Mouse (Mus musculus) cortical plate, adult 2 months (tissue): ENCODE measurements around the gene Slc46a2.

Experiments used
- CTCF ChIP-seq: fragments of 200-500 bp; IDR thresholded peaks from 2 replicates; pipeline ENCODE4 v1.5.1; 2011; ENCODE audit warnings: mild to moderate bottlenecking, control low read depth, low read length; ENCODE audit not compliant: insufficient read depth; ENCODE audit errors: extremely low read depth
- POLR2A ChIP-seq: fragments of 200-500 bp; IDR thresholded peaks from 2 replicates; pipeline ENCODE4 v1.6.1; 2011; ENCODE audit warnings: mild to moderate bottlenecking, low read length, control low read depth; ENCODE audit not compliant: insufficient read depth; ENCODE audit errors: extremely low read depth

DNA sequence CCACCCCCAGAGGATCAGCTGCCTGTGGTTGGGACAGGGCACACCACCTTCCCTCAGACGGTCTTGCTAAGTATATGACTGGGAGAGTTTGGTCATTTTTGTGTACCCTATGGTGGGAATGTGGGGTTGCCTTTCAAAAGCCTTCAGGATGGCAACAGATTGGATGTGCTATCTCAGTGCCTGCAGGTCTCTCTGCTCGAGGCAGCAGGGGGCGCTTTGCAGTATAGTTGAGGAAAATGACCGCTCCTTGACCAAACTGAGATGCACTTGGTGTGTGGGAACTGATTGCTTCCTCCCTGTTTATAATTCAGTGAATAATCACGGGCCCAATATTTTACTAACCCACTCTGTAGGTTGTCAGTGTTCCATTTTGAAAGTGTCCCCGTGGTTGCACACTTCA lies 12.3 kb downstream of the Slc46a2 start:
- TF ChIP-seq POLR2A (no peak), CTCF (0 out of 2 replicates have a peak, but pooled peaks have one; percentile 24)
